Mouse (Mus musculus) E14TG2a.4 (cell line): ENCODE data around the gene Ift81.

Experiments used
- H3K27me3 ChIP-seq: 2 replicates; pipeline ENCODE4 v1.6.1; 2014; ENCODE audit warnings: low read length, control low read depth; ENCODE audit not compliant: insufficient read depth
- H3K36me3 ChIP-seq: 2 replicates; pipeline ENCODE4 v1.6.1; 2014; ENCODE audit warnings: low read length, control low read depth; ENCODE audit not compliant: insufficient read depth
- H3K4me1 ChIP-seq: replicated peaks from 2 replicates; pipeline ENCODE4 v1.6.1; 2014; ENCODE audit warnings: low read depth, low read length, control low read depth
- H3K4me3 ChIP-seq: replicated peaks from 2 replicates; pipeline ENCODE4 v1.5.1; 2014; ENCODE audit warnings: mild to moderate bottlenecking, low read length
- H3K9me3 ChIP-seq: 2 replicates; pipeline ENCODE4 v1.6.1; 2014; ENCODE audit warnings: low read length, control low read depth
- CTCF ChIP-seq: conservative IDR thresholded peaks from 2 replicates; pipeline ENCODE4 v1.5.1; 2014; ENCODE audit warnings: low read length
- NANOG ChIP-seq: IDR thresholded peaks from 2 replicates; pipeline ENCODE4 v1.6.1; 2014; ENCODE audit warnings: borderline replicate concordance, low read length, mixed read lengths
- POU5F1 ChIP-seq: IDR thresholded peaks from 2 replicates; pipeline ENCODE4 v1.6.1; 2014; ENCODE audit warnings: low read length, borderline replicate concordance

Gene Ift81

GRCm38 (mm10) chr5:122613908-122614732 is at the start of gene Ift81:
Gene Ift81 (minus strand): TSS chr5:122614518.
- no peak for TF ChIP-seq CTCF
- TF ChIP-seq NANOG: no peak
- no peak for TF ChIP-seq POU5F1
- Histone ChIP-seq H3K27me3 (peaks cover 20% of the 10 kb centered on the region), H3K36me3 (0 out of 2 replicates have a peak, but pooled peaks cover 3% of the 10 kb centered on the region), H3K9me3 (no peaks in the 10 kb centered on the region), H3K4me3 (peak within 1 kb of the TSS; percentile 89), H3K4me1 (peaks cover 10% of the 10 kb centered on the region)

- H3K4me1 ChIP-seq: peaks cover 20% of the 10 kb centered on the region
- H3K4me3 ChIP-seq: no peak overlapping the region
- no peaks in the 10 kb centered on the region for H3K36me3 ChIP-seq
- no peak for TF ChIP-seq NANOG
- no peak for TF ChIP-seq CTCF
- no peak for TF ChIP-seq POU5F1
- no peaks in the 10 kb centered on the region for H3K27me3 ChIP-seq
- no peaks in the 10 kb centered on the region for H3K9me3 ChIP-seq
Measured at GRCm38 (mm10) chr5:122662501-122662900, 48.2 kb upstream of the Ift81 start.

GRCm38 (mm10) chr5:122656808-122657207 is 42.5 kb upstream of the Ift81 start:
- Histone ChIP-seq H3K27me3 (peaks cover 5% of the 10 kb centered on the region; the same call in 1 of the 2 replicates), H3K9me3 (no peaks in the 10 kb centered on the region), H3K36me3 (no peaks in the 10 kb centered on the region), H3K4me3 (no peak overlapping the region), H3K4me1 (peaks cover 27% of the 10 kb centered on the region)
- TF ChIP-seq CTCF: no peak
- TF ChIP-seq NANOG: no peak
- TF ChIP-seq POU5F1: no peak

GRCm38 (mm10) chr5:122654268-122654573 is 39.9 kb upstream of the Ift81 start:
- no peaks in the 10 kb centered on the region for H3K36me3 ChIP-seq
- H3K4me3 ChIP-seq: no peak overlapping the region
- TF ChIP-seq POU5F1 (no peak), CTCF (no peak), NANOG (no peak)
- H3K9me3 ChIP-seq: no peaks in the 10 kb centered on the region
- peaks cover 19% of the 10 kb centered on the region for H3K27me3 ChIP-seq
- H3K4me1 ChIP-seq: peaks cover 27% of the 10 kb centered on the region

GRCm38 (mm10) chr5:122653446-122654267 is 39.3 kb upstream of the Ift81 start:
- Histone ChIP-seq H3K4me3 (no peak overlapping the region), H3K9me3 (peaks cover under 1% of the 10 kb centered on the region), H3K4me1 (peaks cover 29% of the 10 kb centered on the region), H3K36me3 (no peaks in the 10 kb centered on the region), H3K27me3 (peaks cover 22% of the 10 kb centered on the region)
- TF ChIP-seq NANOG (no peak), CTCF (no peak), POU5F1 (no peak)

GRCm38 (mm10) chr5:122653112-122653445 is 38.8 kb upstream of the Ift81 start:
- Histone ChIP-seq H3K4me3 (no peak overlapping the region), H3K4me1 (peaks cover 29% of the 10 kb centered on the region), H3K27me3 (peaks cover 28% of the 10 kb centered on the region), H3K36me3 (no peaks in the 10 kb centered on the region), H3K9me3 (peaks cover 6% of the 10 kb centered on the region)
- TF ChIP-seq NANOG (no peak), POU5F1 (no peak), CTCF (no peak)

- H3K4me1 ChIP-seq: peaks cover 29% of the 10 kb centered on the region
- TF ChIP-seq CTCF: no peak
- TF ChIP-seq POU5F1: no peak
- TF ChIP-seq NANOG: no peak
- peaks cover 11% of the 10 kb centered on the region for H3K9me3 ChIP-seq
- H3K27me3 ChIP-seq: peaks cover 28% of the 10 kb centered on the region
- H3K36me3 ChIP-seq: no peaks in the 10 kb centered on the region
- no peak overlapping the region for H3K4me3 ChIP-seq
Measured at GRCm38 (mm10) chr5:122652506-122652905, 38.2 kb upstream of the Ift81 start.

- H3K27me3 ChIP-seq: peaks cover 52% of the 10 kb centered on the region
- H3K36me3 ChIP-seq: no peaks in the 10 kb centered on the region
- H3K4me1 ChIP-seq: peaks cover 29% of the 10 kb centered on the region
- H3K4me3 ChIP-seq: no peak overlapping the region
- H3K9me3 ChIP-seq: peaks cover 18% of the 10 kb centered on the region
- no peak for TF ChIP-seq POU5F1
- no peak for TF ChIP-seq NANOG
- no peak for TF ChIP-seq CTCF
Measured at GRCm38 (mm10) chr5:122650100-122650499, 35.8 kb upstream of the Ift81 start.
